Mouse (Mus musculus) natural killer cell, adult 2 months (primary cell): Measurements from ENCODE around the gene 1810049J17Rik.

Source experiments
- DNase-seq, 2 experiments: peaks; one replicate each; pipeline ENCODE4 v3.0.0; 2022; ENCODE audit warnings: low spot score in 2 of 2

Gene 1810049J17Rik

DNA sequence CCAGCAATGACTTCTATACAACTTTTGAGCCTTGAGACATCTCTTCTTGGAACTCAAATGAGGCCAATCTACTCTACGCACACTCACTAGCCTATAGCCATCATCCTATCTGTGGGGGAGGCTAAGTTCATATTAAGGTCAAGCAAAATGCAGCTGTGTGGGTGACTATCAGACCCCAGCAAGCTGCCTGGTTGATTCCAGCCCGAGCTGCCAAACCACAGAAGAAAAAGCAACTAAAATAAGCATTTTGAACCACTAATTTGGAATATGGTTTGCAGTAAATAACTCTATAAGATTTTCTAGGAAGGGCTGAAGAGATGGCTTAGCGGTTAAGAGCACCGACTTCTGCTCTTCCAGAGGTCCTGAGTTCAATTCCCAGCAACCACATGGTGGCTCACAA, 11.0 kb downstream of the 1810049J17Rik start:
- DNase-seq: no peak

DNA sequence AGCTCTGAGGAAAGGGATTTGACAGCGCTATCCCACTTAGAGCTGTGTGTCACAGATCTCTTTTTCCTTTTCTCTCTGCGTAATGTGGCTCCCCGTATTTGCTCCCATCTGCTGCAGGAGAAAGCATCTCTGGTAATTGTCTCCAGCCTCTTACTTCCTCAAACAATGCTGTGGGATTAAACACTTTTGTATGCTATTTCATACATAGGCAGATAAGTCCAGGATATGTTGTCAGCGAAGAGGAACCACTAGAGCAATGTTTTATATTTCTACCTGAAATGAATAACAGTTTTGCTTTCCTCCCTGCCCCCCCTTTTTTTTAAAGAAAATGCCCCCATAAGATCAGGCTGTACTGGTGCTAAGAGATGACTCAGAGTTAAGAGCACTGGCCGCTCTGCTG, 13.2 kb downstream of the 1810049J17Rik start:
- no peak for DNase-seq

DNA sequence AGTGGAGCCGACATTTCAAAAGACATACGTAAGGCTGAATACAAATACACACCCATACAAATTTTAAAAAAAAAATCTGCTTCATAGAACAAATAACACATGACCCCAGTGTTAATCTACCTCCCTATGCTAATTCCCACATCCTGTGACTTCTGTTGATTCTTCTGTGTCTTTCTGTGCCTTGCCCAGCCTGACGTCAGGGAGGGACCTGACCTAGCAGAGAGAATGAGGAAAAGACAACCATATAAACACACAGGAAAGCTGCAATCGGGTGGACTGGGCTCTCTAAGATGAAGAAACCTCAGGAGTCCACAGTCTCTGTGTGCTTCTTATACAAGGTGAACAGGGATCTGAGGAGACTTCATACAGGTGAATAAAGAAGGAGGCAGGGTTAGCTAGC, 14.6 kb downstream of the 1810049J17Rik start:
- DNase-seq: no peak

DNA sequence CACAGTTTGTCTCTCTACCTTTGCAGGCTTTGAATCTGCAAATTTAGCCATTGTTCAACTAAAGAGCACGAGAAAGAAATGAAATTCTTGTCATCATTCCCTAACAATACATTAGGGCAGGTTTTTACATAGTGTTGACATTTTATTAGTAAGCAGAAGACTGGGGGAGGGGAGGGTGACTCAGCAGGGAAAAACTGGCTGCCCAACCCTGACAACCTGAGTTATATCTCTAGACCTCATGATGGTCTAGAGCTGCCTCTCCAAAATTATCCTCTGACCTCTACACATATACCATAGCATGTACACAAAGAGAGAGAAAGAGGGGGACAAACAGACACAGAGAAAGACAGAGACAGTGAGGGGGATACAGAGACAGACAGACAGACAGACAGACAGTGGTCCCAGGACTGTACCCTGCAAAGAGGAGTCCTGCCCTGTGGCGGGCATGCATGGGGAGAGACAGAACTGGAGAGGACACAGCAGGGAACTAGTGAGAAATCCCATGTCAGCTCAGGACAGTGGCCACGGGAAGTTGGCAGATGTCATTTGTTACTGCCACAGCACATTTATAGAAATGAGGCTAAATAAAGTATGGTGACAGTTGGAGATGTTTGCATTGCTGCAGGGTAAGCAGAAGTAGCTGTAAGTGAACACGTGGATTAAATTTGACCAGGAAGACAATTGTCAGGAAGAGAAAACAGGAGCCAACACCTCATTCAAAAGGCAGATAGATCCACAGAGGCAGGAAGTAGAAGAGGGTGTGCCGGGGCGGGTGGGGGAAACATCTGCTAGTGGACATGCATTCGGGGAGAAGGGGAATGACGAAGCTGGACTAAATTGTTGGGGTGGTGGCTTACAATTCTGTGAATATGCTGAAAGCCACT, 15.3 kb downstream of the 1810049J17Rik start:
- no peak for DNase-seq

DNA sequence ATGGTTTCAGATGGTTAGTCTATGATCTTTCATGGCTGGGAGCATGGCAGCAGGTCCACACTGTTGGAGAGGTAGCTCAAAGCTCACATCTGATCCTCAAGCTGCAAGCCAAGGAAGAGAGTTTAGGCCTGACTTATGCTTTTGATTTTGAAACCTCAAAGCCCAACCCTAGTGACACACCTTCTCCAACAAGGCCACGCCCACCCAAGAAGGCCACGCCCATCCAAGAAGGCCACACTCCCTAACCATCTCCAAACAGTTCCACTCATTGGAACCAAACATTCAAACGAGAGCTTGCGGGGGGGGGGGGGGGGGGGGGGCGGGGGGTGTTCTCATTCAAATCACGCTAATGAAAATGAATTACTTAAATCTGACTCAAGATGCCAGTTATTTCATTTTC, 19.9 kb downstream of the 1810049J17Rik start:
- no peak for DNase-seq

DNA sequence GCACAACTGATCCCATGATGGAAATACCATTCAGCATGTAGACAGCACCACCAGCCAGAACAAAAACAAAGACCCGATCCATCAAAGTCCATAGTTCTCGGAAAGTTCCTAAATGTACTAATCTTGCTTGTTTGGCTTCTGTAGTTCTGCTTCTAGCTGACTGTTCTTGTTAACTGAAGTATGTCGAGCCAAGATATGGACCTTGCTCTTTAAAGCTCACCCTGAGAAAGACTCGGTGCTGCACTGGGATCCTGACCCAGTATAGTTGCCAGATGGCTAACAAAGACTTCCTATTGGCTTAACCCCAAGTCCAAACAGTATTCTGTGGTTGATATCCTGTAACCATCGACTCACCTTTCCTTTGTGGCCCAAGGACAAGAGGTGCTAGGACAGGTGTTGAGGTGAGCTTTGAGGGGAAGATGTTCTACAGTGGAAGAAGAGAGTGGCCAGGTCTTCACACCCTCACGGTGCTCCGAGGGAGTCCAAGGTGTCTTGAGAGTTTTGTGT, 23.4 kb downstream of the 1810049J17Rik start:
- no peak for DNase-seq

DNA sequence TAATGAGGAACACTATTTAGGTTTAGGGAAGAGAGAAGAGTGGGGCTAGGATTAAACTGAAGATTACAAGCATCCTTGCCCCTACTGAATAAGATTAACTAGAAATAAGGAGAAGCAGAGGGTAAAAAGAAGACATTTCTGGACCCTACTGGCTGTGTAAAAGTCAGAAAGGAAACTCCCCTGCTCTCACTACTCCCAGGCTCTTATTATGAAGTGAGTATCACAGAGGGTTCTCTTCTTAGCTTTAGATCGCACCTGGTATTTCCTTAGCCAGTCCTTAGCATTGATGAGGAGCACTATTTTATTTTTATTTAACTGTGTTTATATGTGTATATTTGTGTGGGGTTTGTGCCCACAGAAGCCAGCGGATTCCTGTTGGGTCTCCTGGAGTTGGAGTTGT, 25.5 kb downstream of the 1810049J17Rik start:
- no peak for DNase-seq

DNA sequence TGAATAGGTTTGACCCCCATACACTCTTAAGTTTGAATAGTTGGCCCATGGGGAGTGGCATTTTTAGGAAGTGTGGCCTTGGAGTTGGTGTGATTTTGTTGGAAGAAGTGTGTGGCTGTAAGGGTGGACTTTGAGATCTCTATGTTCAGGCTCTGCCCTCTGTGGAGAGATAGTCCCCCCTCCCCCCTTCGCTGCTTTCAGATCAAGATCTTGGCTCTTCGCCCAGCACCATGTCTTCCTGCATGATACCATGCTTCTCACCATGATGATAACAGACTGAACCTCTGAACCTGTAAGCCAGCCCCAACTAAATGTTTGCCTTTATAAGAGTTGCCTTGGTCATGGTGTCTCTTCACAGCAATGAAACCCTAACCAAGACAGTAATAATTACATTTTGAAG, 29.9 kb downstream of the 1810049J17Rik start:
- no peak for DNase-seq

DNA sequence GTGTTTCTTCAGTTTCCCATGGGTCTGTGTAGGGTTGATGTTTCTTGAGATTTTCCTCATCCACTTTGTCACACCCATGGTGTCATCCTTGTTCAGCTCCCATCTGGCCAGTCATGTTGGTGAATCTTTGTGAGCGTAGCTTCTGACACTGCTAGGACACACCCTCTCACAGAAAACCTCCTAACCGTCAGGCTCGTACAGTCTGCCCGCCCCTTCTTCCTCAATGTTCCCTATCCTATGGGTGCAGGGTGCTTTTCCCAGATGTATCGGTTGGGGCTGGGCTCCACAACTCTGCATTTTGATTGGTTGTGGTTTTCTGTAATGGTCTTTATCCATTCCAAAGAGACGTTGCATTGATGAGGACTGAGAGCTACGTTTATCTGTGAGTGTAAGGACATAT, 31.4 kb downstream of the 1810049J17Rik start:
- no peak for DNase-seq

DNA sequence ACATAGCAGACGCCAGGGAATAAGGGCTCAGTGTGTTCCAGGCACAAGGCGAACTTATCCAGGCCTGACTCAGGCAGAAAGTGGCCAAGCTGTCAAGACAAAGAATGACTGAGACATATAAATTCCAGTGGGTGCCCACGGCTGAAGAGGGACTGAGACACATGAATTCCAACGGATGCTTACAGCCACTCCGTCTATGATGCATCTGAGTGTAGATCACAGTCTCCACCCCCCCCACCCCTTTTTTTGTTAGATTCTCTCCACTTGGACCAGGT, 36.2 kb downstream of the 1810049J17Rik start:
- DNase-seq: no peak

DNA sequence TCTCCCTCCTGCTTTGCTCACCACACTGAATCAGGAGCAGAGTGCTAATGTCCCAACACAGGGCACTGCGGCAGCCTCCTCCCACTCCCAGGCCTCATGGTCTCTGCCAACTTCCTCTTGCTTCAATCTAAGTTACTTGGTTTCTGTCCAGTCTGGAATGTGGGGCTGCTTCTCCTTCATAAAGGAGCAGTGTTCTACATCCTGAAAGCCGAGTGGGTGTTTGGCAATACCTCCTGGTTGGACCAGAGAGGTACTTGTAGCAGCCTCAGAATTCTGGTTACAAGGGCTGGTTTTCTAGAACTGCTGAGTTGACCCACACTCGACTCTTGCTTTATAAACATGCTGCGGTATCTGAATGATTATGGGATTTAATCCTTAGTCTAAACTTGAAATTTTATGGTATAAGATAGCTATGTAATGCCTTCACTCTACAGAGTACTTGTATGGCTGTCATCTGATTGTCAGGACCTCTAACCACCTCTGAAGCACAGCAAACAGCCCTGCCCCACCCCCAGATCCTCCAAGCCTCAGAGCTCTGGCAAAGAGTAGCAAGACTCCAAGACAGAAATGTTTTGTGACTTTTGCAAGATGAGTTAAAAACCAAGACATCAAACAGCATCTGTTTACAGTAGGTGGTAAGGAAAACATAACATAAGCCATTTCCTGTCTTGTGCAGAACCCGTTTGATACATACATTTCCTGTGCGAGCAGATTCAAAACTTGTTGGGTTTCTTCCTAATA, 36.7 kb downstream of the 1810049J17Rik start:
- no peak for DNase-seq

DNA sequence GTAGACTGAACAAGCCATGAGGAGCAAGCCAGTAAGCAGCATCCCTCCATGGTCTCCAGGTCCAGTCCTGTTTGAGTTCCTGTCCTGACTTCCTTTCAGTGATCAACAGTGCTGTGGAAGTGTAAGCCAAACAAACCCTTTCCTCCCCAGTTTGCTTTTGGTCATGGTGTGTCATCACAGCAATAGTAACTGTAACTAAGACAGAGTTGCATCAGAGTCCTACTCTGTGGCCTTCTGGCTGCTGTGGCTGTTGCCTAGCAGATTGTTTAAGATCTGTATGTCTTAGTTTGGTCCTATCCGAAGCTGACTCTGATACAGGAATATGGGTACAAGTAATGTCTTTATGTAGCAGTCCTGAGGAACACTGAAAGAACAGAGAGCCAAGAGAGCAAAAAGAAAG, 41.9 kb downstream of the 1810049J17Rik start:
- DNase-seq: no peak

DNA sequence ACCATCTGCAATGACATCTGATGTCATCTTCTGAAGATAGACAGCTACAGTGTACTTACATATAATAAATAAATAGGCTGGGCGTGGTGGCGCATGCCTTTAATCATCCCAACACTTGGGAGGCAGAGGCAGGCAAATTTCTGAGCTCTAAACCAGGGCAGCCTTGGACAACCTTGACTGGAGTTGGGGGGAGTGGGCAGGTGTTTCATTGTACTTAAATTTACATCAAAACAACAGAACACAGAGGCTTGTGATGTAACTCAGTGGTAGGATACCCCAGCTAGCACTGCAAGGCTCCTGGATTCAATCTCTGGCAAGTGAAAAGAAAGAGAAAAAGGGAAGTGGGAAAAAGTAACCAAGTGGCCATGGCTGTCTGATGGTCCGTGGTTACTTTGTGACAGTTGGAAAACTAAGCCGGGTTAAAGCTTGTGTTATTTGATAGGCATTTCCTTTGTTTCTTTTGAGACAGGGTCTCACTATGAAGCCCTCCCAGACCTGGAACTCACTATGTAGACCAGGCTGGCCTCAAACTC, 46.5 kb downstream of the 1810049J17Rik start:
- no peak for DNase-seq

DNA sequence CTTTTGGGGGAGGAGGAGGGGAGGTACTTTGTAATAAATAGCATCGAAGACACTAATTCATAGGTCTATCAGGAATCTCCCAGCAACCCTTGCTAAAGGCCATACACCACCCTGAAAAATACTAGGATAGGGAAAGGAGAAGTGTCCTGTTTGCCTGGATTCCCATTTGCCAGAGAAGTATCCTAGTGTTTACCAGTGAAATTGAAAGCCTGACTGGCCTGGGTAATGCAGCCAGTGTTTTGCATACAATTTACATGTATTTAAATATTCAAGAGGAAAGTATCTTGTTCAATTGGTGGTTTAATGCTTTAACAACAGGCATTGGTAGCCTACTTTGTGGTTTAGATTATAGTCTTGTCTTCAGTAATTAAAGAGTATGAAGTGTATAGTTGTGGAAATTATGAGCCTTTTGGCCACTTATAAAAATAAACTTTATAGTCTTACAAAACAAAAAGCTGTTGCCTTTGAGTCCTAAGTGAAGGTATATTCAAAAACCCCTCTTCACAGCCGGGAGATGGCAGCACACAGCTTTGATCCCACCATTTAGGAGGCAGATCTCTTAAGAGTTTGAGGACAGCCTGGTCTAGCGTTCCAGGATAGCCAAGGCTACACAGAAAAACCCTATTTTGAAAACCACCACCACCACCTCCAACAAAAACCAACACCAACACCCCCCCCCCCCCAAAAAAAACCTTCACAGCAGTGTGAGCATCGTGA, 47.5 kb downstream of the 1810049J17Rik start:
- no peak for DNase-seq

DNA sequence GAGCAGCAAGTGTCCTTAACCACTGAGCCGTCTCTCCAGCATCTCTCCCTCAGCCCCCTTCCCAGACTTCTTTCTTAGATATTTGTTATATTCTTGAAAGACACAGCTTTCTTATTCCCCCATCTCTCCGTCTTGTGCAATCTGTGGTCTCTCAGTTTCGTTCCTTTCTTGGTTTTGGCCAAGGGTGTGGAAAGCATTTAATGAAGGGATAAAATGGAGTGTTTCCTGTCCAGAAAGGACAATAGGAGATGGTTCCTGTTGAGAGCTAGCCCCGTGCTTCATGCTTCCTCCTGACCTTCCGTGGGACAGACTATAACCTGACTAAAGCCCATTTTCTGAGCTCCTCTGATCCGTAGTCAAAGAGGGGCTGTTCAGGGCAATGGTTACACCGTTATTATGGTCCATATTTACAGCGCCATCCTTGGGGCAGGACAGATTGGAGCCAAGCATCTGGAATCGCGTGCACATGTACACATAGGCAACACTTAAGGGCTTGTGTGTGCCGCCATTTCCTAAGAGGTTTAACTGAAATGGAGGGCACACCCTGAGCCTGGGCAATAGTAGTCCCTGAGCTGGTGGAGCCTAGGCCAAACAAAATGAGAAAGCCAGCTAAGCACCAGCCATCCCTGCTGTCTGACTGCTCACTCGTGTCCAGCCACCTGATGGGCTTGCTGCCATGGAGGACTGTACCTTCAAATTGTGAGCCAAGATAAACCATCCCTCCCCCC, 48.2 kb downstream of the 1810049J17Rik start:
- DNase-seq: no peak
